Mouse (Mus musculus) lung, adult 2 months (tissue): ENCODE data around the gene Bmp2.

Experiments
- CTCF ChIP-seq: fragments of 200-500 bp; IDR thresholded peaks from 2 replicates; pipeline ENCODE4 v1.5.1; 2011; ENCODE audit warnings: mild to moderate bottlenecking, low read length, control low read depth; ENCODE audit not compliant: insufficient read depth
- POLR2A ChIP-seq: fragments of 200-500 bp; IDR thresholded peaks from 2 replicates; pipeline ENCODE4 v1.6.1; 2011; ENCODE audit warnings: low read depth, mild to moderate bottlenecking, control low read depth, low read length, borderline replicate concordance; ENCODE audit errors: extremely low read depth

GRCm38 (mm10) chr2:133509141-133509540, 42.8 kb upstream of the Bmp2 start:
- TF ChIP-seq POLR2A = no peak
- no peak for TF ChIP-seq CTCF
